Comparison of ENCODE assay signal across 28 mouse cellular contexts in genomic region chr15:67714203-67714602, GRCm38 (mm10).
"Had no signal": no experiment of that assay in that cellular context is flagged by ENCODE, and none has a peak within 500 bp of the region (broad histone marks: within the 10 kb centered on the region; RNA-seq: fewer than 3 reads in every experiment).

No protein-coding gene starts in this region.

- H3K9me3 ChIP-seq: heart, embryonic 13.5 days; heart, embryonic 15.5 days; hindbrain, embryonic 13.5 days; hindbrain, embryonic 15.5 days; kidney, embryonic 15.5 days; limb, embryonic 12.5 days; liver, embryonic 13.5 days; liver, embryonic 15.5 days had no signal

- H3K4me3 ChIP-seq: heart, adult 2 months; heart, embryonic 13.5 days; heart, embryonic 15.5 days; hindbrain, embryonic 13.5 days; hindbrain, embryonic 15.5 days; kidney, embryonic 15.5 days; limb, embryonic 12.5 days; liver, embryonic 13.5 days; liver, embryonic 15.5 days had no signal

- DNase-seq: gastrocnemius, postnatal 14 days; gastrocnemius, postnatal 36 days; heart, adult 11 months; heart, adult 2 months; heart, postnatal 14 days; heart, postnatal 36 days; kidney, adult 11 months; kidney, adult 2 months; kidney, adult 9 months; kidney, postnatal 14 days; kidney, postnatal 36 days; layer of hippocampus, adult 9-11 months; layer of hippocampus, postnatal 36 days; left cerebral cortex, postnatal 4 days; liver; liver, embryonic 13.5 days had no signal

- H3K4me2 ChIP-seq: heart, embryonic 11.5 days; heart, embryonic 13.5 days; heart, embryonic 15.5 days; hindbrain, embryonic 13.5 days; hindbrain, embryonic 15.5 days; kidney, embryonic 15.5 days; limb, embryonic 12.5 days; liver, embryonic 11.5 days; liver, embryonic 13.5 days; liver, embryonic 15.5 days had no signal

- H3K27ac ChIP-seq: heart, adult 2 months; heart, embryonic 13.5 days; heart, embryonic 15.5 days; hindbrain, embryonic 13.5 days; hindbrain, embryonic 15.5 days; hindbrain, postnatal 0 days; kidney, embryonic 15.5 days; kidney, postnatal 0 days; limb, embryonic 12.5 days; liver, embryonic 13.5 days; liver, embryonic 15.5 days had no signal

- H3K36me3 ChIP-seq: heart, embryonic 13.5 days; heart, embryonic 15.5 days; hindbrain, embryonic 13.5 days; hindbrain, embryonic 15.5 days; kidney, embryonic 15.5 days; limb, embryonic 12.5 days; liver, embryonic 13.5 days; liver, embryonic 15.5 days had no signal

- H3K4me1 ChIP-seq: heart, embryonic 13.5 days; heart, embryonic 15.5 days; hindbrain, embryonic 13.5 days; hindbrain, embryonic 15.5 days; kidney, embryonic 15.5 days; limb, embryonic 12.5 days; liver, embryonic 13.5 days; liver, embryonic 15.5 days had no signal

- H3K9ac ChIP-seq: heart, embryonic 13.5 days; heart, embryonic 15.5 days; hindbrain, embryonic 13.5 days; hindbrain, embryonic 15.5 days; kidney, embryonic 15.5 days; limb, embryonic 12.5 days; liver, embryonic 13.5 days; liver, embryonic 15.5 days had no signal

- H3K27me3 ChIP-seq: heart, embryonic 13.5 days; heart, embryonic 15.5 days; hindbrain, embryonic 13.5 days; hindbrain, embryonic 15.5 days; kidney, embryonic 15.5 days; limb, embryonic 12.5 days; liver, embryonic 13.5 days; liver, embryonic 15.5 days had no signal

- ATAC-seq: hindbrain, postnatal 0 days; intestine, embryonic 16.5 days had no signal
